Mouse (Mus musculus) forebrain, embryonic 13.5 days (tissue): ENCODE data around the gene Ntrk1. TPM values are rescaled to one million over a fixed set of nuclear protein-coding genes. Genes with fewer than 3 reads are reported as not detected.

Experiments used
- ATAC-seq: fragments of 200-750 bp; cut with Nextera tagmentation; 2 replicates; pipeline ENCODE4 v1.8.0; 2017
- H3K27ac ChIP-seq: fragments of 300-500 bp; sonication (generic); 2 replicates; pipeline ENCODE4 v1.5.1; 2015; ENCODE audit warnings: inconsistent platforms, mild to moderate bottlenecking, moderate library complexity
- H3K27me3 ChIP-seq: fragments of 300-500 bp; sonication (generic); 2 replicates; pipeline ENCODE4 v1.6.1; 2015; ENCODE audit warnings: mild to moderate bottlenecking, inconsistent platforms
- H3K36me3 ChIP-seq: fragments of 300-500 bp; sonication (generic); 2 replicates; pipeline ENCODE4 v1.6.1; 2015; ENCODE audit warnings: mild to moderate bottlenecking, inconsistent platforms; ENCODE audit not compliant: poor library complexity, severe bottlenecking
- H3K4me1 ChIP-seq: fragments of 300-500 bp; sonication (generic); 2 replicates; pipeline ENCODE4 v1.6.1; 2015; ENCODE audit warnings: inconsistent platforms
- H3K4me2 ChIP-seq: fragments of 300-500 bp; sonication (generic); 2 replicates; pipeline ENCODE4 v1.6.1; 2015; ENCODE audit warnings: inconsistent platforms, mild to moderate bottlenecking, moderate library complexity
- H3K4me3 ChIP-seq: fragments of 300-500 bp; sonication (generic); 2 replicates; pipeline ENCODE4 v1.5.1; 2015; ENCODE audit warnings: mild to moderate bottlenecking, inconsistent platforms
- H3K9ac ChIP-seq: fragments of 300-500 bp; sonication (generic); 2 replicates; pipeline ENCODE4 v1.6.1; 2015; ENCODE audit warnings: mild to moderate bottlenecking, inconsistent platforms
- H3K9me3 ChIP-seq: fragments of 300-500 bp; sonication (generic); replicated peaks from 2 replicates; pipeline ENCODE4 v1.6.1; 2016; ENCODE audit warnings: inconsistent platforms
- WGBS: fragments of 180-500 bp; shearing (Covaris S2); methylation state at CpG from one replicate; pipeline ENCODE4 v1.1.7; 2015; 5-methylcytosine and 5-hydroxymethylcytosine counted together
- polyA plus RNA-seq: library from polyadenylated mRNA; unstranded; fragments of >200 nt; fragmentation: Nextera tagmentation; extraction: Ambion mirVana; gene quantifications from 2 replicates; pipeline ENCODE4 v1.2.1, GENCODE M21; 2015

Gene Ntrk1
- polyA plus RNA-seq, 1 experiment from 2014 or later: 0.53 TPM

GRCm38 (mm10) chr3:87764506-87764905 lies 30.5 kb downstream of the Ntrk1 start:
- no peak overlapping the region for H3K9ac ChIP-seq
- 45% methylated on average over 10 of the region's 10 CpGs for WGBS
- H3K27ac ChIP-seq: peak overlapping the region; percentile 10; the same call in 1 of the 2 replicates
- H3K4me2 ChIP-seq: 0 out of 2 replicates have a peak overlapping the region, but pooled peaks have one; percentile 8
- ATAC-seq: no peak
- no peaks in the 10 kb centered on the region for H3K36me3 ChIP-seq
- peaks cover 12% of the 10 kb centered on the region for H3K4me1 ChIP-seq
- no peaks in the 10 kb centered on the region for H3K9me3 ChIP-seq
- peaks cover 53% of the 10 kb centered on the region for H3K27me3 ChIP-seq
- H3K4me3 ChIP-seq: no peak overlapping the region

GRCm38 (mm10) chr3:87763683-87764289 lies 31.2 kb downstream of the Ntrk1 start:
- Histone ChIP-seq H3K27me3 (peaks cover 46% of the 10 kb centered on the region), H3K4me1 (peaks cover 12% of the 10 kb centered on the region), H3K9me3 (no peaks in the 10 kb centered on the region), H3K36me3 (no peaks in the 10 kb centered on the region), H3K27ac (0 out of 2 replicates have a peak overlapping the region, but pooled peaks have one; percentile 10), H3K4me3 (no peak overlapping the region), H3K4me2 (peak overlapping the region; percentile 33), H3K9ac (0 out of 2 replicates have a peak overlapping the region, but pooled peaks have one; percentile 4)
- ATAC-seq: no peak
- WGBS: 32% methylated on average over 11 of the region's 15 CpGs

- Histone ChIP-seq H3K27ac (no peak overlapping the region), H3K4me3 (no peak overlapping the region), H3K36me3 (no peaks in the 10 kb centered on the region), H3K27me3 (peaks cover 40% of the 10 kb centered on the region), H3K4me2 (no peak overlapping the region), H3K9ac (no peak overlapping the region), H3K9me3 (no peaks in the 10 kb centered on the region), H3K4me1 (peaks cover 12% of the 10 kb centered on the region)
- ATAC-seq: no peak
- WGBS: 55% methylated on average over 4 of the region's 4 CpGs
These were observed 31.8 kb downstream of the Ntrk1 start for GRCm38 (mm10) chr3:87763202-87763601.

- WGBS: 80% methylated on average over 20 of the region's 20 CpGs
- Histone ChIP-seq H3K36me3 (no peaks in the 10 kb centered on the region), H3K4me3 (no peak overlapping the region), H3K9me3 (no peaks in the 10 kb centered on the region), H3K4me2 (no peak overlapping the region), H3K9ac (no peak overlapping the region), H3K27ac (no peak overlapping the region), H3K27me3 (peaks cover 29% of the 10 kb centered on the region), H3K4me1 (peaks cover 12% of the 10 kb centered on the region)
- ATAC-seq: no peak
These were observed 33.3 kb downstream of the Ntrk1 start for GRCm38 (mm10) chr3:87761408-87762375.

- H3K9ac ChIP-seq: no peak overlapping the region
- H3K4me2 ChIP-seq: no peak overlapping the region
- WGBS: 59% methylated on average over 3 of the region's 5 CpGs
- no peaks in the 10 kb centered on the region for H3K9me3 ChIP-seq
- peaks cover 12% of the 10 kb centered on the region for H3K4me1 ChIP-seq
- no peak overlapping the region for H3K4me3 ChIP-seq
- no peak overlapping the region for H3K27ac ChIP-seq
- no peak for ATAC-seq
- H3K27me3 ChIP-seq: peaks cover 32% of the 10 kb centered on the region
- H3K36me3 ChIP-seq: no peaks in the 10 kb centered on the region
These were observed 36.3 kb downstream of the Ntrk1 start for GRCm38 (mm10) chr3:87758641-87759040.

GRCm38 (mm10) chr3:87756488-87756887 lies 38.5 kb downstream of the Ntrk1 start:
- Histone ChIP-seq H3K9me3 (no peaks in the 10 kb centered on the region), H3K36me3 (no peaks in the 10 kb centered on the region), H3K27ac (no peak overlapping the region), H3K27me3 (peaks cover 32% of the 10 kb centered on the region), H3K4me2 (peak overlapping the region; percentile 55), H3K4me1 (0 out of 2 replicates have a peak, but pooled peaks cover 9% of the 10 kb centered on the region), H3K9ac (peak overlapping the region; percentile 58; the same call in 1 of the 2 replicates), H3K4me3 (peak overlapping the region; percentile 25)
- no peak for ATAC-seq
- 50% methylated on average over 20 of the region's 20 CpGs for WGBS

- Histone ChIP-seq H3K27me3 (peaks cover 32% of the 10 kb centered on the region), H3K4me1 (0 out of 2 replicates have a peak, but pooled peaks cover 9% of the 10 kb centered on the region), H3K36me3 (no peaks in the 10 kb centered on the region), H3K9ac (peak overlapping the region; percentile 58), H3K4me3 (peak overlapping the region; percentile 25), H3K9me3 (no peaks in the 10 kb centered on the region), H3K4me2 (peak overlapping the region; percentile 55), H3K27ac (no peak overlapping the region)
- ATAC-seq: peak; percentile 94
- WGBS: 5% methylated on average over 24 of the region's 24 CpGs
These were observed 39.0 kb downstream of the Ntrk1 start for GRCm38 (mm10) chr3:87755964-87756363.

- Histone ChIP-seq H3K9me3 (no peaks in the 10 kb centered on the region), H3K27ac (no peak overlapping the region), H3K4me3 (no peak overlapping the region), H3K36me3 (no peaks in the 10 kb centered on the region), H3K9ac (no peak overlapping the region), H3K4me1 (0 out of 2 replicates have a peak, but pooled peaks cover 9% of the 10 kb centered on the region), H3K4me2 (no peak overlapping the region), H3K27me3 (peaks cover 36% of the 10 kb centered on the region)
- ATAC-seq: no peak
- WGBS: 81% methylated on average over 13 of the region's 13 CpGs
These were observed 41.1 kb downstream of the Ntrk1 start for GRCm38 (mm10) chr3:87753829-87754228.

GRCm38 (mm10) chr3:87752567-87752966 lies 42.4 kb downstream of the Ntrk1 start:
- Histone ChIP-seq H3K9me3 (no peaks in the 10 kb centered on the region), H3K27me3 (peaks cover 36% of the 10 kb centered on the region), H3K4me2 (no peak overlapping the region), H3K36me3 (no peaks in the 10 kb centered on the region), H3K9ac (no peak overlapping the region), H3K27ac (no peak overlapping the region), H3K4me1 (0 out of 2 replicates have a peak, but pooled peaks cover 9% of the 10 kb centered on the region), H3K4me3 (no peak overlapping the region)
- WGBS: 85% methylated on average over 3 of the region's 3 CpGs
- no peak for ATAC-seq

GRCm38 (mm10) chr3:87749977-87750376 lies 45.0 kb downstream of the Ntrk1 start:
- WGBS: 91% methylated on average over 12 of the region's 12 CpGs
- Histone ChIP-seq H3K36me3 (no peaks in the 10 kb centered on the region), H3K27me3 (peaks cover 21% of the 10 kb centered on the region), H3K9ac (no peak overlapping the region), H3K4me2 (no peak overlapping the region), H3K4me1 (peaks cover 8% of the 10 kb centered on the region), H3K27ac (no peak overlapping the region), H3K9me3 (no peaks in the 10 kb centered on the region), H3K4me3 (no peak overlapping the region)
- no peak for ATAC-seq

- 22% methylated on average over 5 of the region's 5 CpGs for WGBS
- H3K9ac ChIP-seq: no peak overlapping the region
- H3K4me1 ChIP-seq: peaks cover 12% of the 10 kb centered on the region
- H3K9me3 ChIP-seq: no peaks in the 10 kb centered on the region
- no peak overlapping the region for H3K27ac ChIP-seq
- ATAC-seq: no peak
- H3K4me3 ChIP-seq: no peak overlapping the region
- no peak overlapping the region for H3K4me2 ChIP-seq
- H3K36me3 ChIP-seq: no peaks in the 10 kb centered on the region
- H3K27me3 ChIP-seq: 0 out of 2 replicates have a peak, but pooled peaks cover 13% of the 10 kb centered on the region
These were observed 45.9 kb downstream of the Ntrk1 start for GRCm38 (mm10) chr3:87749036-87749435.

GRCm38 (mm10) chr3:87748431-87748830 lies 46.5 kb downstream of the Ntrk1 start, which contains the start of gene Lrrc71:
TSS of gene Lrrc71 (minus strand) at chr3:87748625.
- H3K4me2 ChIP-seq: no peak within 1 kb of the TSS
- H3K27ac ChIP-seq: no peak within 1 kb of the TSS
- H3K4me1 ChIP-seq: peaks cover 12% of the 10 kb centered on the region
- H3K36me3 ChIP-seq: no peaks in the 10 kb centered on the region
- H3K4me3 ChIP-seq: no peak within 1 kb of the TSS
- 0 out of 2 replicates have a peak, but pooled peaks cover 9% of the 10 kb centered on the region for H3K27me3 ChIP-seq
- 49% methylated on average over 13 of the region's 13 CpGs for WGBS
- ATAC-seq: no peak
- no peaks in the 10 kb centered on the region for H3K9me3 ChIP-seq
- no peak within 1 kb of the TSS for H3K9ac ChIP-seq
